Mouse (Mus musculus) gastrocnemius, adult 8-10 months (tissue): ENCODE data around the gene Pkd2l1. TPM values are rescaled to one million over a fixed set of nuclear protein-coding genes. Genes with fewer than 3 reads are reported as not detected.

ENCODE experiments used
- DNase-seq, 2 experiments: peaks; one replicate each; pipeline ENCODE4 v3.0.0; 2022; ENCODE audit warnings: low spot score in 2 of 2
- total RNA-seq, 4 experiments: library from RNA; stranded (reverse); gene quantifications; 2 replicates each; pipeline ENCODE4 v1.2.4; 2022

Gene Pkd2l1
- total RNA-seq: not detected

DNA sequence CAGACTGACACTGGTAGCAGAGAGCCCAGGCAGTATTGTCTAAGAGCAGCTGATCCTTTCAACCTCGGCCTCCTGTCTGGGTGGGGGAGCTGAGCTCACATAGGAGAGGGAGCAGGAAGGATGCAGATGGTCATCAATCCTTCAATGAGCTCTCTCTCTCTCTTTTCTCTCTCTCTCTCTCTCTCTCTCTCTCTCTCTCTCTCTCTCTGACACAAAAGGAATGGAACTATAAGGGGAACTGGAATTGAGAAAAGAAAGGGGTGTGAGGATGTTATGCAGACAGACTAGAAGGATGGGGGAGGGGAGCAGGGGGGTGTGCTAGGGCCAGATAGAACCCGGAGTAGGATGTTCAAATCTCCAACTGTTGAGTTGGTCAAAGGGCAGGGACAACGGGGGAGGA lies at the start of gene Pkd2l1:
TSS of gene Pkd2l1 (minus strand) at position 101 of the 400 bp plus-strand sequence.
- DNase-seq: no peak

DNA sequence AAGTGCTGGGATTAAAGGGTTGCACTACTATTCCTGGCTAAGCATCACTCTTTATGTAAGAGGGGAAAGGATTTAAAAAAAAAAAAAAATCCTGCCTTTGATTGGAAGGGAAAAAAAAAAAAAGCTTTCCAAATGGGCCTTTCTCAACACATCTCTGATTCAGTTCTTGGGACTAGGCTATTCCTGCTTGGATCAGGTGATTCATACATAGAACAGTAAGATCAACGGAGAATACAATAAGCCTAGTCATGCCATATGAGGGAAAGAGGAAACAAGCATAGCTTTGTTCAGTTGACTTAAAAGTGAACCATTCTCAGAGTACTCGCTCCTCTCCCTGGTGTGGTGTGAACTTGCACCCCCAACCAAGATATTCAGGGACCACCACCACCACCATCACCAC lies 46.7 kb upstream of the Pkd2l1 start:
- no peak for DNase-seq

- no peak for DNase-seq
Measured at GRCm38 (mm10) chr19:44237471-44238006, 45.3 kb upstream of the Pkd2l1 start.

DNA sequence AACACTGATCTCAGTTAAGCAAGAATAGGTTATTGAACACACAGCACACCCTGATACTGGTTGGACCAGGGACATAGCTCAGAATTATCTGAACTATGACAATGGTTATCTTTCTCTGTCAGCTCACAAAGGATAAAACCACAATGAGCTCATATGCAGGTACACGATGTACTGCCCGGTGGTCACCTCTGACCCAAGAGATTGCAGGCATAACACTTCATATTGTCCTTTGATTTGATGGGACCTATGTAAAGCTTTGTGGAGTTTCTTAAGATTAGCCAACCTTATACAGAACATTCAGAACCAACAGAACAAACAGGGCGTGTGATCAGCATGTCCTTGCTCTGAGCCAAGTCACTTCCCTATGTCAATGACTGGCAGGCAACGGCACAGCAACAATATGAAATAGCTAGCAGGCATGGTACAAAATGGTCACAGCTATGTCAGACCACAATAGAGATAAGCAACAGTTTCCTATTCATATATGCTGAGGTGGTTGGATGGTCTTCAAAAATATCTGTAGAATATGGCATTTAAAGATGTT lies 39.4 kb upstream of the Pkd2l1 start:
- DNase-seq: no peak

GRCm38 (mm10) chr19:44230212-44230611 lies 38.0 kb upstream of the Pkd2l1 start:
- DNase-seq: no peak

DNA sequence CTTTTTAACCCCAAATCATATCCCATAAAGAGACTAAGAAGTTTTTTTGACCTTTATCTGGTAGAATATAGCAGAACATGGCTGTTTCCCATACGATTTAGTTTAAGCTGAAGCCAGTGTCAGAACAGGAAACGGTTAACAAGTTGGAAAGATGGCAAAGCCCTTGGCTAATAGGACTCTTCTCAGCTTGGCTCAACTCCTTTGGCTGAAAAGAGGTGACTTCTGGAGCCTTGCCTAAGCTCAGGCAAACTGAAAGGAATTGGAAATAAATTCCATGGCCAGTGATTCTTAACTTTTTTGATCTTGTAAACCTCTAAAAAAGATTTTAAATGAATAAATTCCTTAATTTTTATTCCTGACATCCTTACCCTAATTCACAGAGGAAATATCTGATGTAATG lies 37.5 kb upstream of the Pkd2l1 start:
- no peak for DNase-seq

DNA sequence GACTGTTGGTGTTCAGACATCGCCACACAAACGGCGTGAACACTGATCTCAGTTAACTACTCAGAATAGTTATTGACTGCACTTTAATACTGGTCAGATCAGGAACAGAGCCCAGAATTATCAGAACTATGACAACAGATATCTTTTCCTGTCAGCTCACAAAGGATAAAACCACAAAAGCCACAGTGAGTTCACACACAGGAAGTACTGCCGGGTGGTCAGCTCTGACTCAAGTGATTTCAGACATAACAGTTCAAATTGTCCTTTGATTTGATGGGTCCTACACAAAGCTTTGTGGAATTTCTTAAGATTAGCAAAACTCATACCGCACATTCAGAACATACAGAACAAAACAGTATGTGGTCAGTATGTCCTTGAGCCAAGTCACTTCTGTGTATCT lies 33.5 kb upstream of the Pkd2l1 start:
- DNase-seq: no peak

- DNase-seq: no peak
Measured at GRCm38 (mm10) chr19:44217958-44218525, 25.8 kb upstream of the Pkd2l1 start.

- DNase-seq: no peak
Measured at GRCm38 (mm10) chr19:44215255-44215654, 23.0 kb upstream of the Pkd2l1 start.

- DNase-seq: no peak
Measured at GRCm38 (mm10) chr19:44207079-44207478, 14.8 kb upstream of the Pkd2l1 start.

GRCm38 (mm10) chr19:44203015-44203564 lies 10.8 kb upstream of the Pkd2l1 start, which contains the start of gene Scd3:
Gene Scd3, plus strand, starts transcription at chr19:44203269.
- no peak for DNase-seq

DNA sequence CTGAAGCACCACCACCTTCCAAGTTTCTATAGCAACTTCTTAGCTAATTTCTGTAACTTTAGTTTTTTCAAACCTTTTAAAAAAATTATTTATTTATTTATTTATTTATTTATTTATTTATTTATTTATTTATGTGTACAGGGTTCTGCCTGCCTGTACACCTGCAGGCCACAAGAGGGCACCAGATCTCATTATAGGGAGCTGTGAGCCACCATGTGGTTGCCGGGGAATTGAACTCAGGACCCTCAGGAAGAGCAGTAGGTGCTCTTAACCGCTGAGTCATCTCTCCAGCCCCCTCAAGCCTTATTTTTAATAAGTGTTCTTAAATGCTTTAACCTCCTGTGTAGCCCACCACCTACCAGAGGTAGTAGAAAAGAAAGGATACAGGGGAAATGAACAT lies 6.7 kb upstream of the Pkd2l1 start:
- DNase-seq: no peak

DNA sequence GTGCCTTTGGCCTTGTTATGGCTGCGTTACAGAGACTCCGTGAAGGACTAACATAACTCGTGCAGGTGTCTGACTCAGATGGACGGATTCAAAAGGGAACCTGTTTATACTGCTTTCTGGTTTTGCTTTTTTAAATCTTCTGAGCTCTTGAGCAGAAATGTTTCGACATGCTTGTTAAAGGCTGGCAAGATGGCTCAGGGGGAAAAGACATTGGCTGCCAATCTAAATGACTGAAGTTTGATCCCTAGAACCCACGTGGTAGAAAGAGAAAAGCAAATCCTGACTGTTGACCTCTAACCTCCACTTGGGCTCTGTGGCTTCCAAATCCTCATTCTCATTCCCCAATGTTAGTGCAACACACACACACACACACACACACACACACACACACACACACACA lies 6.3 kb upstream of the Pkd2l1 start:
- no peak for DNase-seq

DNA sequence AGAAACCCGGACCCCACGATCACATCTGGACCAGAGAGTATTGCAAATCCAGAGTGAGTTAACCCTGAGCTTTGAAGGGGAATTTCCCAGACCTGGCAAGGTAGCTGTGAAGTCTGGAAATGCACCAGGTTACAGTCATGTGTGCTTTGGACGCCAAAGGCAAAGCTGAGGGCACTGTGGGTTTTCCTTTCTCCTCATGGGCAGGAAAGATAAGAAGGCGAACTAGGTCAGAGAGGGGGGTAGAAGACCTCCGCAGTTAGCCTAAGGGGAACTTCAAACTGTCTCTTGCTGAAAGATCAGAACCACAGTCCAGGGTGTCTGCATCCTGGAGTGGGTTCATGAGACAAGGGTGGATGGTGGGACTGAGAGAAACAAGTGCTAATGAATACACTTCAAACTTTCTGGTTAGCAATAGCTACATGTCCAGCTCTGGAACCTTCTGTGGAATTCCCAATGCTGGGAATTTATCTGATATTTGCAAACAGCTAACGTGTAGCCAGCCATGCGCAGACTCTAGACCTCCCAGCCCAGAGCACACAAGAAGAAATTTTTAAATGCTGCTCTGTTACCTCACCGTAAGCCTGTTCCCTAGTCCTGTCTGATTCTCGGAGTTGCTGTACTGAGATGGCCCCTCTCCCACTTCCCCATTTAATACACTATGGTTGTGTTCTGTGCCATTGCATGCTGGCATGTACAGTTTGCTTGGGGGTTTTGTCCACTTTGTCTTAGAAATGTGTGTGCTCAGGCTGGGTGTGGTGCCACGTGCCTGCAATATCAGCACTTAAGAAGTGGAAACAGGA lies 5.0 kb upstream of the Pkd2l1 start:
- no peak for DNase-seq

DNA sequence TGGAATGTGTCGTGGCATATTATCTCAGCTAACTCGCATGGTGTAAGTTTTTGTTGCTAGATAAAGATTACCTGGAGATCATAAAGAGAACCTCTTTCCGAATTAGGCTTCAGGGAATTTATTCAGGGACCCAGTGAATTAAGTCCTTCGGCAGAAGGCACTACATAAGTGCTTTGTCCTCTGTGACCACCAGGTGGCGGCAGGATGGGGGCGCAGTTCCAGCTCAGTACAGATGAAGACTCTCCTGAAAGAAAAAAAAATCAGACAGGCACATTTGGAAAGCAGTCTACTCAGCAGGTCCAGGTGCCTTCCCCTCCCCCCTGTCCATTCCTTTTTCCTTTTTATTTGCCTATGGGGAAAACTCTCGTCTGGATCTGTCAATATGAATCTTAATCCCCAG lies 2.9 kb upstream of the Pkd2l1 start:
- peak; percentile 11 to 17 for DNase-seq

- no peak for DNase-seq
Measured at GRCm38 (mm10) chr19:44193906-44194305, 1.7 kb upstream of the Pkd2l1 start.

DNA sequence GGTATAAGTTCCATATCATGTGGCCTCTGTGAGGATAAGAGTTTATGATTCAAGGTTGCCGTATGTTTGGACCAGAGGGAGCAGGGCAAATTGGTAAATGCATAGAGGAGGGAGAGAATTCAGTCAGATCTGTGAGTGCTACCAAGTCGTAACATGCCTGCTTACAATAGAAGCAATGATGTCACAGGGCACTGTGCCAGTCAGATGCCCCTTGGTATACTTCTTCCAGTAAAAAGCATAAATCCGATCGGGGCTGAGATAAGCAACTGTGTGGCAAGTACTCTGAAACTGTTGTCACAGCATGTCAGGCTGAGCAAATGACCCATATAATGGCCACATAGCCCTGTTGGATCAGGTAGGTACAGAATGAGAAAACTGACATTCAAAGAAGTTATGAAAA lies 3.2 kb downstream of the Pkd2l1 start:
- no peak for DNase-seq

DNA sequence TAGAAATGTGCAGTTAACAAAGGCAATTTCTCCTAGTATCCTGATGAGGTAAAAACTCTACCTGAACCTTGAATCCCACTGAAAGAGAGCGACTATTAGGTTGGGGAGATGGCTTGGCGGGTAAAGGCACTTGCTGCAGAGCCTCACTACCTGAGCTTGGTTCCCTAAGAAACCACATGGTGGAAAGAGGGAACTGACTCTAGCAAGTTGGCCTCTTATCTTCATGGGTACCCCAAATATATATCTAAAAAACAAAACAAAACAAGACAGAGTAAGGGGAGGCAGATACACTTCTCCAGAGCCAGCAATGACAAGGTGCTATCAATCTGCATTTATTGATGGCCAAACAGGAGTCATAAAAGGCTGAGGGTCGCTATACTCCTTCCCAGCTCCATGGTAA lies 8.3 kb downstream of the Pkd2l1 start:
- DNase-seq: no peak

DNA sequence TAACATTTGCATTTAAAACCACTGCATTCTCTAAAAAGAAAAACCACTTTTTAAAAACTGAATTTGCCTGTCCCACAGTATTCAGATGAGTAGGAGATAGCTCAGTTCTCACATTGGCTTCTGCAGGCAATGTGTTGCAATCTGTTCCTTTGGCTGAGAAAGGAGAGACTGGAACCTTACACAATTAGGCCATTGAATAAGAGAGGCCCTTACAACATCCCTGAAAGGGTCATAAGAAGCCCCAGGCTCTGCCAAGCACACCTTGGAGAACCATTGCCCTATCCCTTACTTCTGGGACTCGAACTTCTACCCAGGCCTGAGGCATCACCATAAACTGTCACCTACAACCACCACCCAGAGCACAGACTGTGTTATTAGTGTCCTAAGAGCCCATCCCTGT lies 11.7 kb downstream of the Pkd2l1 start:
- no peak for DNase-seq

GRCm38 (mm10) chr19:44176741-44177140 lies 15.5 kb downstream of the Pkd2l1 start:
- no peak for DNase-seq

DNA sequence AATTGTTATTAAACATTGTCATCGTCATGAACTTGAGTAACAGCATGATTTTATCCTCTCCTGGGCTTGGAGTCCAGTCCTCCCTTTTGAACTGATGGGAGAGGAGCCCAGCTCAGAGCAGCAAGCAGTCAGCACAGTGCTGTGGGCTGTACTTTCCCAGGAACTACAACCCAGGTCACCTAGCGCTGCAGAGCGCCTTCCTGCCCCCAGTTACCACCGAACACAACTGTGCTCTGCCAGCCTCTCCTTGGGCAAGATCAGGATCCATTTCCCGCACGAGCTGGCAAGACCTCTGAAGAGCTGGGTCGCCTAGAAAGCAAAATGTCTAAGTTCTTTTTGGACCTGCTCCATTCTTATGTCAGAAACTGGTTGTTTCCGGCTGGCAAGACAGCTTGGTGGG lies 17.4 kb downstream of the Pkd2l1 start:
- DNase-seq: no peak

DNA sequence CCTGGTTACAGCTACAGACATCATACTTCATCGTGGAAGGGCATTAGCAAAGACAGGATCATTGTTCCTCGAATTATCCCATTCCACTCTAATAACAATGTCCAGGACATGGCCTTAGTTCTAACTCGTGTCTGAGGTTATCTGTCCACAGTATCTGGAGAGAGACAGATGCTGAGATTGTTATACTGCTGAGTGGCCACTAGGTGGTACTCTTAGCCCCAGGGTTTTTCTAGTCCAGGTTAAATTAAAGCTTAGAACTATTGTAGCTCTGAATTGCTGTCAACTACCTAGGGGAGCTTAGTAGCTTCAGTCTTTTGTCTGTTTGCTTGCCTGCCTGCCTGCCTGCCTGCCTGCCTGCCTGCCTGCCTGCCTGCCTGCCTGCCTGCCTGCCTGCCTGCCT lies 30.7 kb downstream of the Pkd2l1 start:
- DNase-seq: no peak
